Mouse (Mus musculus) gastrocnemius, postnatal 36 days (tissue): ENCODE measurements around the gene Pou3f3. TPM values are rescaled to one million over a fixed set of nuclear protein-coding genes. Genes with fewer than 3 reads are reported as not detected.

ENCODE experiments used
- DNase-seq, 2 experiments: peaks; one replicate each; pipeline ENCODE4 v3.0.0; 2022
- intact Hi-C: fragments of 180-260 bp; cut with DNase I; formaldehyde crosslinking; loops from one replicate; pipeline ENCODE4 v1.15.1; 2025
- total RNA-seq, 2 experiments: library from RNA; stranded (reverse); gene quantifications; 2 replicates each; pipeline ENCODE4 v1.2.3; 2021

Gene Pou3f3
- total RNA-seq, 2 experiments from 2014 or later: not detected

GRCm38 (mm10) chr1:42693852-42694251 lies 1.7 kb upstream of the Pou3f3 start:
- no peak for DNase-seq
- intact Hi-C loops: loop anchor here (10.0 kb wide), 1 partner anchor 799 kb away; no protein-coding TSS in a partner anchor

- no peak for DNase-seq
- intact Hi-C loops: loop anchor here (10.0 kb wide), 1 partner anchor 799 kb away; no protein-coding TSS in a partner anchor
Measured at GRCm38 (mm10) chr1:42694290-42694664, 1.3 kb upstream of the Pou3f3 start.

DNA sequence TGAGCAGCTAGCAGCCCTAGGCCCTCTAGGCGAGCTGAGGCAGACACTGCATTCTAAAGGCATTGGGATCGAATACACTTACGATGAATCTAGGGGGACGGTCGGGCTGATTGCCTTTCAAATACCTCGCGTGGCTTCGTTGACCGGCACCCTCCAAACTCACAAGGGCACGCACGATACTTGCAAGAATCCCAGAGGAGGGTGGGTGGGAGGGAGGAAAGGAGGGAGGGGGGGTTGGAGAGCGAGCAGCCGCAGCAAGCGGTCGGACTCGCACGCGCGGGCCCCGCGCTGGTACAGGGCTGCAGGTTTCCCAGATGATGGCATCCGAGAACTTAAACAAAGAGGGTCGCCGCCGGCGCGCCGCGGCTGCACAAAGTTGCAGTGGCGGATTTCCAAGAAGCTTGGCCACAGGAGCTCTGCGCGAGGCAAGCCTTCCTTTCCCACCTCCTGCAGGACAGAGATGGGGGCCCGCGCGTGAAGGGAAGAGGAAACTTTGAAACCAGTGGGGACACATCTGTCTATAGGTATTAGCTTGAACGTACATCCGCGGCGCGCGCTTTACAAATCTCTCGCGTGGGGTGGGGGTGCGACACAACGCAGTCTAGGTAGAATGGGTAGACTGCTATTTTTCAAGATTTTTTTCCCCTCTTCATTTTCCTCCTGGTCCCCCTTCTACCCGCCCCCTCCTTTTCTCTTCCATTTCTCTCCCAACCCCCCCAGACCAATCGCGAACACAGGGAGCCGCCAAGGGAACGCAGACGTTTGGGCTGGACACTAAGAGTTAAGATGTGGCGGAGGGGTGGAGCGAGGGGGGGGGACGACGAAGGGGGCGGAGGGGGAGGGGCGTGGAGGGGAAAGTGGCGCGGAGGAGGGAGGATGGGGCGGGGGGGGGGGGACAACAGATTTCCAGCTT lies 647 bp upstream of the Pou3f3 start:
- intact Hi-C loops: loop anchor here (10.0 kb wide), 1 partner anchor 800 kb away; no protein-coding TSS in a partner anchor
- no peak for DNase-seq

DNA sequence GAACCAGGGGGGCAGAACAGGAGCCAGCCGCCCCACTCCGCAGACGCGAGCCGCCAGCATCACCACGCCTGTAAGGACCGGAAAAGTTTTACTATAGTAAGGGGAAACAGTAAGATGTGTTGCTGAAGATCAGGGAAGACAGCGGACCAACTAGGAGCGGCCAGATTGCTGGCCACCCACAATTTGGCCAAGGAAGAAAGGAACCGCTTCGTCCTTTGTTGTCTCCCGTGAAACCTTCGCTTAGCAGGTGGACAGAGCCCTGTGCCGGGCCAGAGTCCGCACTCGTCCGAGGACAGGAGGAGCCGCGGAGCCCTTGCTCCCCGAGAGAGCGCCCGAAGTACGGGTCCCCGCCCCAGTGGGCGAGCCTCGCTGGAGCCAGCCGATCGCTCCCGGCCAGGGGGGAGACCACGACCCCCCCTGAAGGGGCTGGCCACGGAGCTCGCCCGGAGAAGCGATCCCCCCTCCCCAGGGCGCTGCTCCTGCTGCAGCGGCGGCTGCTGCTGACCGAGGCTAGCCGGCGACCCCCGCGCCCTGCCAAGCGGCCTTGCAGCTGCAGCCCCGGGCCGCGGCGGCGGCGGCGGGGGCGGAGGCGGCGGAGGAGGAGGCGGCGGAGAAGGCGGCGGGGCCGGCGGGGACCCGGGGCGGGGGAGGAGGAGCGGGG lies 933 bp downstream of the Pou3f3 start:
- DNase-seq: no peak
- intact Hi-C loops: loop anchor here (10.0 kb wide), 1 partner anchor 802 kb away; no protein-coding TSS in a partner anchor

DNA sequence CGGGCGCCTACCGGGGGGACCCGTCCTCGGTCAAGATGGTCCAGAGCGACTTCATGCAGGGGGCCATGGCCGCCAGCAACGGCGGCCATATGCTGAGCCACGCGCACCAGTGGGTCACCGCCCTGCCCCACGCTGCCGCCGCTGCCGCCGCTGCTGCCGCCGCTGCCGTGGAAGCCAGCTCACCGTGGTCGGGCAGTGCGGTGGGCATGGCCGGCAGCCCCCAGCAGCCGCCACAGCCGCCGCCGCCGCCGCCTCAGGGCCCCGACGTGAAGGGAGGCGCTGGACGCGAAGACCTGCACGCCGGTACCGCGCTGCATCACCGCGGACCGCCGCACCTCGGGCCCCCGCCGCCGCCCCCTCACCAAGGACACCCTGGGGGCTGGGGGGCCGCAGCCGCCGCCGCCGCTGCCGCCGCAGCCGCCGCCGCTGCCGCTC lies 1.8 kb downstream of the Pou3f3 start:
- no peak for DNase-seq
- intact Hi-C loops: loop anchor here (10.0 kb wide), 1 partner anchor 803 kb away; no protein-coding TSS in a partner anchor

DNA sequence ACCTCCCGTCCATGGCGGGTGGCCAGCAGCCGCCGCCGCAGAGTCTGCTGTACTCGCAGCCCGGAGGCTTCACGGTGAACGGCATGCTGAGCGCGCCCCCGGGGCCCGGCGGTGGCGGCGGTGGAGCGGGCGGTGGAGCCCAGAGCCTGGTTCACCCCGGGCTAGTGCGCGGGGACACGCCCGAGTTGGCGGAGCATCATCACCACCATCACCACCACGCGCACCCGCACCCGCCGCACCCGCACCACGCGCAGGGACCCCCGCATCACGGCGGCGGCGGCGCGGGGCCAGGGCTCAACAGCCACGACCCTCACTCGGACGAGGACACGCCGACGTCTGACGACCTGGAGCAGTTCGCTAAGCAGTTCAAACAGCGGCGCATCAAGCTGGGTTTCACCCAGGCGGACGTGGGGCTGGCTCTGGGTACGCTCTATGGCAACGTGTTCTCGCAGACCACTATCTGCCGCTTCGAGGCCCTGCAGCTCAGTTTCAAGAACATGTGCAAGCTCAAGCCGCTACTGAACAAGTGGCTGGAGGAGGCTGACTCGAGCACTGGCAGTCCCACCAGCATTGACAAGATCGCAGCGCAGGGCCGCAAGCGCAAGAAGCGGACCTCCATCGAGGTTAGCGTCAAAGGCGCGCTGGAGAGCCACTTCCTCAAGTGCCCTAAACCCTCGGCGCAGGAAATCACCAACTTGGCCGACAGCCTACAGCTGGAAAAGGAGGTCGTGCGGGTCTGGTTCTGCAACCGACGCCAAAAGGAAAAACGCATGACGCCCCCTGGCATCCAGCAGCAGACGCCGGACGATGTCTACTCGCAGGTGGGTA lies 2.4 kb downstream of the Pou3f3 start:
- intact Hi-C loops: loop anchor here (10.0 kb wide), 1 partner anchor 803 kb away; no protein-coding TSS in a partner anchor

DNA sequence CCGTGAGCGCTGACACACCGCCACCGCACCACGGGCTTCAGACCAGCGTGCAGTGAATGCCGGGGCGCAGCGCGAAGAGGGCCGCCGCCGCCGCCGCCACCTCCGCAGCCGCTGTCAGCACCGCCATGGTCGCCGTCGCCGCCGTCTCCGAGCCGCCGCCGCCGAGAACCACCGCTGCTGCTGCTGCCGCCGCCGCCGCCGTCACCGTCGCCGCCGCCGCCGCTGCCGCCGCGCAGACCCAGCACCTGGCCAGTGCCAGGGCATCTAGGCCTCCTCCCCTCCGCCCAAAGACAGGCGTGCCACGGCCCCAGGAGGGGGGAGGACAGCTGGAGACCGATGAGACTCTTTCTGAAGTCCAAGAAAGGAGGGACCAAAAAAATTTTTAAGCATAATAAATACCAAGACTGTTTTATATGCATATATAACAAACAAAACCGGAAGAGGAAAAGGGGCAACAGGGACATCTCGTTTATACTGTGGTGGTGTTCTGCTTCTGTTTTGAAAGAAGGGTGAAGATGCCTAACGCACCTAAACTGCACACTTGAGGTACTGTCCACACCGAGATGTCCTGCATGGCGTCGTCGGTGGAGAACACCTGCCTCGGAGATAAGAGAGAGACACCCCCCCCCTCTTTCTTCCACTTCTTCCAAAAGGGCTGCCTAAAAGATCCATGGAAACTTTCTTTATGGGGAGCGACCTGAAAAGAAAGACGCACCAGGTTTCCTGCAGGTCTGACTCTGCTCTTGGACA lies 3.2 kb downstream of the Pou3f3 start:
- DNase-seq: no peak
- intact Hi-C loops: loop anchor here (10.0 kb wide), 1 partner anchor 804 kb away; no protein-coding TSS in a partner anchor

More for the DNA sequence above, 2.4 kb downstream of the Pou3f3 start:
- no peak for DNase-seq

- DNase-seq: no peak
- intact Hi-C loops: loop anchor here (10.0 kb wide), 1 partner anchor 805 kb away; no protein-coding TSS in a partner anchor
Measured at GRCm38 (mm10) chr1:42699471-42699871, 3.9 kb downstream of the Pou3f3 start.

GRCm38 (mm10) chr1:42700171-42700570 lies 4.6 kb downstream of the Pou3f3 start:
- intact Hi-C loops: no loop called here
- DNase-seq: no peak

DNA sequence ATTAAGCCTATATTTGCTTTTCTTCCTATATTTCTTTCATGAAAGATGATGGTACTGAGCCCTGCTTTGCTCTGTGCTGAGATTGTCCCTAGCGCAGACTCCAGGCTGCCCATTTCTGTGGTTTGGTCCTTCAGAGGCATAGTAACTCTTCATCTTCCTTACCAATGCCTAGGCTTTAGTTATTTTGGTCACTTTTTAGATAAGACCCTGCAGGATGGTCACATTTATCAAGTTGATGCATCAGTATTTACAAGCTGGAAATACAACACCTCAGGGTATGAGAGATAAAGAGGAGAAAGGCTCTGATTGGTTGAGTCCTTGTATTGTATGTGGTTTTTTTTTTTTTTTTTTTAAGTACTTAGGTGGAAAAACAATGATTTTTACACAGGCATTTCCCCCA lies 5.2 kb downstream of the Pou3f3 start:
- intact Hi-C loops: no loop called here
- DNase-seq: no peak

GRCm38 (mm10) chr1:42701833-42702611 lies 6.5 kb downstream of the Pou3f3 start:
- intact Hi-C loops: no loop called here
- no peak for DNase-seq

DNA sequence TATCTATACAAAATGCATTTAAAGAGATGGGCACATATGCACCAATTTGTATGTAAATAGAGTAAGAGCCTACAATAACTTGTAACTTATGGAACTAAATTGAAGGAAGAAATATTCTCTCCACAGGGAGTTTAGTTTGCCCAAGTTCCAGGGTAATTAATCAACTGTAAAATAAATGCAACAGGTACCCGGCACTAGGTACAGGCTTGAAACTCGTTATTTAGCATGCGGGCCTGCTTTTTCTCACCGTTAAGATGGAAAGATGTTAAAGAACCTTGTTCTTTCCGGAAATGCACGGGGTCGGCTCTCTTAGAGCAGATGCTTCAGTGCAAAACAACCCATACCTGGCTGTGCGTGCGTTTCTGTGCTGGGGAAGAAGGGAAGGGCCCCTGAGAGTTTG lies 7.4 kb downstream of the Pou3f3 start:
- no peak for DNase-seq
- intact Hi-C loops: no loop called here

DNA sequence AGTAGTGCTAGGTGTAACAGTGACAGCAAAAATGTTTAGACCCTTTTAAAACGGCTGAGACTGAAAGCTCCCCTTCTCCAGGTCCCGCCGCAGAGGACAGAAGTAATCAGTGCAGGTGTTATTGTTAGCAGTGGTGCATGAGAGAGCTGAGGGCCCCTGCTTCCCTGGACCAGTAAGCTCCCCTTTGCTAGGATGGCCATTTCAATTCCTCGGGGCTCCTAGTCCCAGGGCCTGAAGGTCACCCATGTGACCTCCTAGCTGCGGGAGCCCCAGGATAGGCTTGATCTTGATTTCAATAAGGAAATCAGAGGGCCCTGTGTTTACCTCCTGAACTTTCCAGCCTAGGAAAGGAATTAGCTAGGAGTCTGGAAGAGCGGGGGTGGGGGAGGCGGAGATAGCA lies 7.9 kb downstream of the Pou3f3 start:
- DNase-seq: no peak
- intact Hi-C loops: no loop called here

GRCm38 (mm10) chr1:42703851-42704613 lies 8.5 kb downstream of the Pou3f3 start:
- intact Hi-C loops: no loop called here
- no peak for DNase-seq

DNA sequence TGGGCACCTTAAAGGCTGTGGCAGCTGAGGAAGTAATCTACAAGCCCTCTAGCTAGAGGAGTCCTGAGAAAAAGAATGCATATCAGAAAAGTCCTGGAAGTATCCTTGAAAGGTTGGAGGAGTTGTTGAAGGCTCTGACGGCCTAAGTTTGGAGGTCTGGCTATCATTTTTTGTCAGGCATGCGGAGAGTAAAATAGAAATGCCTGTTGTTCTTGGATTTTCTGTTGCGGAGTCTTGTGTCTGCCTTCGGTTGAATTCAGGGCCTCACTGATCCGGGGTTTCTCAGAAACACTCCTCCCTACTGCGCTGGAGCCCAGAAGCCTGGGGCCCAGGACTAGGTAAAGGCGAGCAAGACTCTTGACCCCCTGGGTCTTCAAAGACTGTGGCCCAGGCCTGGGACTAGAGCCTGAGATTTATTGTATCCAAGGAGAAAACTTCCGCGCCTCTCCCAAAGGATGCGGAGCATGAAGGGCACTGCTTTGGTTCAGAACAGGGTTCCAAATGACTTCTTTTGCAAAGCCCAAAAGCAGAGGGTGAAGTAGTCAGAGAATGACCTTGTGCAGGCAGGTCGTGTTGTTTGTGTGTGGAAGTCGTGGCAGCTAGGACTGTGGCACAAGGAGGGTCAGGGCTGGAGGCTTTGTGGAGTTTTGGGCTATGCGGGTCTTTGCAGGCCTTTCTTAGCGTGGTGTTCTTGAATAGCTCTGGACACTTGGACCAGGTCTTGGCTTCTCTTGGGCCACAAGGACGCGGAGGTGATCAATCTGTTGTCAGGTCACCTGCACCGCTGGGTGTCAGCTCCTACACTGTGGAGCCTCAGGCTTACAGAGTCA lies 9.6 kb downstream of the Pou3f3 start:
- intact Hi-C loops: no loop called here
- no peak for DNase-seq

DNA sequence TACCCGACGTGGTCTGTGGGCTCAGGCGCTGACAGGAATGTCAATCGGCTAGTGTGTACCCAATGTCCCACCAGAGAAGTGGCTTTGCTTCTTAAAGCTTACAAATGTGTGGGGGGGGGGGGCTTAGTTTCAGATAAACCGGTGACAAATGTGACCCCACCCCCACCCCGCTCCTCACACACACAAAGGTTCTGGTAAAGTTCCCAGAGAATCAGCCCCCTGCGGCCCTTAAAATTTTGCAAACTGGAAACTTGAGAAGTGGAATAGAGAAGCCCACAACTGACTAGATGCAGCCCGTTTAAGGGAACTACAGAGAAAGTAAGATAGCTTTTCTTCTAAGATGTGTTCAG lies 10.2 kb downstream of the Pou3f3 start:
- intact Hi-C loops: no loop called here
- no peak for DNase-seq

DNA sequence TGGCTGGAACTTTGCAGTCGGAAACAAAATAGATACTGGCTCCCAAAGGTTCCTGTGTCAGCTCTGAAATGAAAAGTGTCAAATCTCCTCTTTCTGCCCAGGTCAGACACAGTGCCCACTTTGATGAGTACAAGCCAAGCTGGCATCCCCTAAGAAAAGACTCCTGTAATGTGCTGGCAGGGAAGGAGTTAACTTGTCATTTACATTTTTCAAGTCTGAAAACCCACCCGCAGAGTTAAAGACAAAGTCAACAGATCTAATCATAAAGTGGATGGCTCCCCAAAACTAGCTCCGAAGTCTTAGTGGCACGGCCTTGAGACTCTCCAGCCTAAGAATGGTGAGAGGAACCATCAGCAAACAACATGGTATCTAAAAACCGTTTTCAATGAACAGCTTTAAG lies 11.6 kb downstream of the Pou3f3 start:
- intact Hi-C loops: no loop called here

More for the DNA sequence above, 11.6 kb downstream of the Pou3f3 start:
- no peak for DNase-seq
